Mouse (Mus musculus): Measurements from ENCODE around the gene Cenpe. TPM values are rescaled to one million over a fixed set of nuclear protein-coding genes. Genes with fewer than 3 reads are reported as not detected.

The Cenpe gene
- total and polyA plus RNA-seq, 3 experiments = 3.6 to 183 (median 58.3) TPM

GRCm38 (mm10) chr3:135254784-135255183, 42.4 kb downstream of the Cenpe start:
- no peaks in the 10 kb centered on the region for H3K4me1 ChIP-seq (ENCODE audit: insufficient read depth, low read depth, low read length)
- no peak for ATAC-seq (ENCODE audit: extremely low read depth, insufficient number of reproducible peaks, low FRiP score, poor library complexity, severe bottlenecking)
- TF ChIP-seq CTCF (IDR thresholded peaks at IDR 0.05; ENCODE audit: low read depth, low read length) (no peak), TAL1 (conservative IDR thresholded peaks at IDR 0.05; ENCODE audit: low read depth, low read length) (no peak), GATA1 (IDR thresholded peaks at IDR 0.05; ENCODE audit: borderline replicate concordance, low read length) (no peak), POLR2AphosphoS5 (IDR thresholded peaks at IDR 0.05; ENCODE audit: insufficient replicate concordance, low read depth, low read length) (no peak), GATA2 (IDR thresholded peaks at IDR 0.05; ENCODE audit: borderline replicate concordance, low read depth, low read length) (no peak)
- no peaks in the 10 kb centered on the region for H3K9me3 ChIP-seq (replicated peaks)
- DNase-seq (ENCODE audit: low spot score) = no peak
- no peaks in the 10 kb centered on the region for H3K27me3 ChIP-seq (ENCODE audit: insufficient read depth, low read length)
- H3K4me3 ChIP-seq (ENCODE audit: low read depth, low read length) = no peak overlapping the region
- H3K36me3 ChIP-seq (replicated peaks) = peaks cover 81% of the 10 kb centered on the region

- no peak for DNase-seq (ENCODE audit: low spot score)
- H3K4me3 ChIP-seq (ENCODE audit: low read depth, low read length) = no peak overlapping the region
- H3K9me3 ChIP-seq (replicated peaks) = no peaks in the 10 kb centered on the region
- H3K36me3 ChIP-seq (replicated peaks) = peaks cover 88% of the 10 kb centered on the region
- TF ChIP-seq TAL1 (conservative IDR thresholded peaks at IDR 0.05; ENCODE audit: low read depth, low read length) (no peak), POLR2AphosphoS5 (IDR thresholded peaks at IDR 0.05; ENCODE audit: insufficient replicate concordance, low read depth, low read length) (no peak), CTCF (IDR thresholded peaks at IDR 0.05; ENCODE audit: low read depth, low read length) (no peak), GATA1 (IDR thresholded peaks at IDR 0.05; ENCODE audit: borderline replicate concordance, low read length) (no peak), GATA2 (IDR thresholded peaks at IDR 0.05; ENCODE audit: borderline replicate concordance, low read depth, low read length) (no peak)
- no peak for ATAC-seq (ENCODE audit: extremely low read depth, insufficient number of reproducible peaks, low FRiP score, poor library complexity, severe bottlenecking)
- H3K4me1 ChIP-seq (ENCODE audit: insufficient read depth, low read depth, low read length) = no peaks in the 10 kb centered on the region
- no peaks in the 10 kb centered on the region for H3K27me3 ChIP-seq (ENCODE audit: insufficient read depth, low read length)
Observed at GRCm38 (mm10) chr3:135258919-135259318, 46.6 kb downstream of the Cenpe start.

- ATAC-seq (ENCODE audit: extremely low read depth, insufficient number of reproducible peaks, low FRiP score, poor library complexity, severe bottlenecking) (no peak), DNase-seq (ENCODE audit: low spot score) (no peak)
- Histone ChIP-seq H3K27me3 (ENCODE audit: insufficient read depth, low read length) (no peaks in the 10 kb centered on the region), H3K4me1 (ENCODE audit: insufficient read depth, low read depth, low read length) (no peaks in the 10 kb centered on the region), H3K4me3 (ENCODE audit: low read depth, low read length) (no peak overlapping the region), H3K9me3 (replicated peaks) (no peaks in the 10 kb centered on the region), H3K36me3 (replicated peaks) (peaks cover 96% of the 10 kb centered on the region)
- TF ChIP-seq GATA1 (IDR thresholded peaks at IDR 0.05; ENCODE audit: borderline replicate concordance, low read length) = no peak
- TF ChIP-seq CTCF (IDR thresholded peaks at IDR 0.05; ENCODE audit: low read depth, low read length) = no peak
- no peak for TF ChIP-seq POLR2AphosphoS5 (IDR thresholded peaks at IDR 0.05; ENCODE audit: insufficient replicate concordance, low read depth, low read length)
- no peak for TF ChIP-seq TAL1 (conservative IDR thresholded peaks at IDR 0.05; ENCODE audit: low read depth, low read length)
- TF ChIP-seq GATA2 (IDR thresholded peaks at IDR 0.05; ENCODE audit: borderline replicate concordance, low read depth, low read length) = no peak
Observed at GRCm38 (mm10) chr3:135260233-135260632, 47.9 kb downstream of the Cenpe start.

- H3K4me3 ChIP-seq (ENCODE audit: low read depth, low read length) = no peak overlapping the region
- TF ChIP-seq CTCF (IDR thresholded peaks at IDR 0.05; ENCODE audit: low read depth, low read length) = no peak
- TF ChIP-seq GATA1 (IDR thresholded peaks at IDR 0.05; ENCODE audit: borderline replicate concordance, low read length) = no peak
- TF ChIP-seq GATA2 (IDR thresholded peaks at IDR 0.05; ENCODE audit: borderline replicate concordance, low read depth, low read length) = no peak
- no peak for TF ChIP-seq POLR2AphosphoS5 (IDR thresholded peaks at IDR 0.05; ENCODE audit: insufficient replicate concordance, low read depth, low read length)
- no peak for TF ChIP-seq TAL1 (conservative IDR thresholded peaks at IDR 0.05; ENCODE audit: low read depth, low read length)
- no peaks in the 10 kb centered on the region for H3K4me1 ChIP-seq (ENCODE audit: insufficient read depth, low read depth, low read length)
- ATAC-seq (ENCODE audit: extremely low read depth, insufficient number of reproducible peaks, low FRiP score, poor library complexity, severe bottlenecking) (no peak), DNase-seq (ENCODE audit: low spot score) (no peak)
- H3K27me3 ChIP-seq (ENCODE audit: insufficient read depth, low read length) = no peaks in the 10 kb centered on the region
- no peaks in the 10 kb centered on the region for H3K9me3 ChIP-seq (replicated peaks)
- H3K36me3 ChIP-seq (replicated peaks) = peaks cover 91% of the 10 kb centered on the region
Observed at GRCm38 (mm10) chr3:135268616-135269015, 56.3 kb downstream of the Cenpe start.

GRCm38 (mm10) chr3:135269391-135269990, 57.2 kb downstream of the Cenpe start:
- no peak for ATAC-seq (ENCODE audit: extremely low read depth, insufficient number of reproducible peaks, low FRiP score, poor library complexity, severe bottlenecking)
- no peak for TF ChIP-seq POLR2AphosphoS5 (IDR thresholded peaks at IDR 0.05; ENCODE audit: insufficient replicate concordance, low read depth, low read length)
- TF ChIP-seq GATA2 (IDR thresholded peaks at IDR 0.05; ENCODE audit: borderline replicate concordance, low read depth, low read length) = no peak
- no peak for TF ChIP-seq TAL1 (conservative IDR thresholded peaks at IDR 0.05; ENCODE audit: low read depth, low read length)
- TF ChIP-seq CTCF (IDR thresholded peaks at IDR 0.05; ENCODE audit: low read depth, low read length) = no peak
- TF ChIP-seq GATA1 (IDR thresholded peaks at IDR 0.05; ENCODE audit: borderline replicate concordance, low read length) = no peak
- DNase-seq (ENCODE audit: low spot score) = no peak
- no peaks in the 10 kb centered on the region for H3K9me3 ChIP-seq (replicated peaks)
- peaks cover 84% of the 10 kb centered on the region for H3K36me3 ChIP-seq (replicated peaks)
- H3K4me1 ChIP-seq (ENCODE audit: insufficient read depth, low read depth, low read length) = no peaks in the 10 kb centered on the region
- H3K4me3 ChIP-seq (ENCODE audit: low read depth, low read length) = no peak overlapping the region
- no peaks in the 10 kb centered on the region for H3K27me3 ChIP-seq (ENCODE audit: insufficient read depth, low read length)

- Histone ChIP-seq H3K4me3 (ENCODE audit: low read depth, low read length) (no peak overlapping the region), H3K36me3 (replicated peaks) (peaks cover 57% of the 10 kb centered on the region), H3K4me1 (ENCODE audit: insufficient read depth, low read depth, low read length) (no peaks in the 10 kb centered on the region), H3K27me3 (ENCODE audit: insufficient read depth, low read length) (no peaks in the 10 kb centered on the region), H3K9me3 (replicated peaks) (no peaks in the 10 kb centered on the region)
- no peak for TF ChIP-seq GATA1 (IDR thresholded peaks at IDR 0.05; ENCODE audit: borderline replicate concordance, low read length)
- TF ChIP-seq TAL1 (conservative IDR thresholded peaks at IDR 0.05; ENCODE audit: low read depth, low read length) = no peak
- no peak for TF ChIP-seq GATA2 (IDR thresholded peaks at IDR 0.05; ENCODE audit: borderline replicate concordance, low read depth, low read length)
- no peak for TF ChIP-seq CTCF (IDR thresholded peaks at IDR 0.05; ENCODE audit: low read depth, low read length)
- no peak for TF ChIP-seq POLR2AphosphoS5 (IDR thresholded peaks at IDR 0.05; ENCODE audit: insufficient replicate concordance, low read depth, low read length)
- DNase-seq (ENCODE audit: low spot score) (no peak), ATAC-seq (ENCODE audit: extremely low read depth, insufficient number of reproducible peaks, low FRiP score, poor library complexity, severe bottlenecking) (no peak)
Observed at GRCm38 (mm10) chr3:135272627-135273026, 60.3 kb downstream of the Cenpe start.

All from G1E (cell line).